Mouse (Mus musculus): Measurements from ENCODE around the gene Fam57a. TPM values are rescaled to one million over a fixed set of nuclear protein-coding genes. Genes with fewer than 3 reads are reported as not detected.
A peak's percentile ranks its signal among the peaks of the same experiment; 100 is the strongest.

The Fam57a gene
- polyA plus RNA-seq, 1 experiment from 2014 or later = 22.8 TPM

GRCm38 (mm10) chr11:76216681-76217389 is 37.4 kb downstream of the Fam57a start:
- H3K9ac ChIP-seq = peak overlapping the region; percentile 93
- H3K36me3 ChIP-seq = peaks cover 52% of the 10 kb centered on the region
- H3K4me1 ChIP-seq = peaks cover 21% of the 10 kb centered on the region
- ATAC-seq (ENCODE audit: extremely low read depth, insufficient number of reproducible peaks, low FRiP score, low TSS enrichment) = no peak
- H3K27ac ChIP-seq (replicated peaks) = peak overlapping the region; percentile 88
- peak overlapping the region; percentile 77 for H3K4me3 ChIP-seq
- peak overlapping the region; percentile 78 for H3K4me2 ChIP-seq
- H3K27me3 ChIP-seq (replicated peaks) = no peaks in the 10 kb centered on the region
- no peaks in the 10 kb centered on the region for H3K9me3 ChIP-seq
- 3% methylated on average over 33 of the region's 33 CpGs for whole genome bisulfite sequencing

GRCm38 (mm10) chr11:76217390-76217800 is 37.9 kb downstream of the Fam57a start, which contains the start of the genes Dbil5 and Gemin4:
TSS of gene Dbil5 (plus strand) at chr11:76217608.
TSS of gene Gemin4 (minus strand) at chr11:76217664.
- Histone ChIP-seq H3K27ac (replicated peaks) (peak within 1 kb of the TSS; percentile 88), H3K4me1 (peaks cover 23% of the 10 kb centered on the region), H3K27me3 (replicated peaks) (no peaks in the 10 kb centered on the region), H3K4me3 (peak within 1 kb of the TSS; percentile 77), H3K9ac (peak within 1 kb of the TSS; percentile 93), H3K36me3 (peaks cover 52% of the 10 kb centered on the region), H3K9me3 (no peaks in the 10 kb centered on the region), H3K4me2 (peak within 1 kb of the TSS; percentile 78)
- peak; percentile 95 for ATAC-seq (ENCODE audit: extremely low read depth, insufficient number of reproducible peaks, low FRiP score, low TSS enrichment)
- under 1% methylated on average over 35 of the region's 35 CpGs for WGBS

DNA sequence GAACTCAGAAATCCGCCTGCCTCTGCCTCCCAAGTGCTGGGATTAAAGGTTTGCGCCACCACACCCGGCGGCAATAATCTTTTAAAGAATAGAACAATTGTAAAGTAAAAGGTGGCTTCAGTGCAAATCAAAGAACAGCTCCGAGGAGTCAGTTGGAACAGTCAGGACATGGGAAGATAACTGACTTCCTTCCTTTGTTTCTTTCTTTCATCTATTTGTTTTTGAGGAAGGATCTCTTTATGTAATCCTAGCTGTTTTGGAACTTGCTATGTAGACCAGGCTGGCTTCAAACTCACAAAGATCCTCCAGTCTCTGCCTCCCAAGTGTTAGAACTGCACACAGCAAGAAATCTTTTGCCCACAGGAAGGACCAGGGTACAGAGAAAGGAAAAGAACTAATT is 45.2 kb downstream of the Fam57a start:
- H3K4me1 ChIP-seq = 0 out of 2 replicates have a peak, but pooled peaks cover 3% of the 10 kb centered on the region
- H3K27ac ChIP-seq (replicated peaks) = no peak overlapping the region
- H3K4me2 ChIP-seq = no peak overlapping the region
- peaks cover 70% of the 10 kb centered on the region for H3K36me3 ChIP-seq
- no peak overlapping the region for H3K4me3 ChIP-seq
- no peaks in the 10 kb centered on the region for H3K27me3 ChIP-seq (replicated peaks)
- H3K9me3 ChIP-seq = no peaks in the 10 kb centered on the region
- 84% methylated on average over 5 of the region's 5 CpGs for WGBS
- no peak overlapping the region for H3K9ac ChIP-seq
- no peak for ATAC-seq (ENCODE audit: extremely low read depth, insufficient number of reproducible peaks, low FRiP score, low TSS enrichment)

- H3K4me3 ChIP-seq = no peak overlapping the region
- H3K36me3 ChIP-seq = peaks cover 68% of the 10 kb centered on the region
- no peak overlapping the region for H3K4me2 ChIP-seq
- H3K4me1 ChIP-seq = 0 out of 2 replicates have a peak, but pooled peaks cover 3% of the 10 kb centered on the region
- no peak overlapping the region for H3K27ac ChIP-seq (replicated peaks)
- no peaks in the 10 kb centered on the region for H3K27me3 ChIP-seq (replicated peaks)
- no peak overlapping the region for H3K9ac ChIP-seq
- ATAC-seq (ENCODE audit: extremely low read depth, insufficient number of reproducible peaks, low FRiP score, low TSS enrichment) = no peak
- no peaks in the 10 kb centered on the region for H3K9me3 ChIP-seq
Measured at GRCm38 (mm10) chr11:76225051-76225450, 45.6 kb downstream of the Fam57a start.

DNA sequence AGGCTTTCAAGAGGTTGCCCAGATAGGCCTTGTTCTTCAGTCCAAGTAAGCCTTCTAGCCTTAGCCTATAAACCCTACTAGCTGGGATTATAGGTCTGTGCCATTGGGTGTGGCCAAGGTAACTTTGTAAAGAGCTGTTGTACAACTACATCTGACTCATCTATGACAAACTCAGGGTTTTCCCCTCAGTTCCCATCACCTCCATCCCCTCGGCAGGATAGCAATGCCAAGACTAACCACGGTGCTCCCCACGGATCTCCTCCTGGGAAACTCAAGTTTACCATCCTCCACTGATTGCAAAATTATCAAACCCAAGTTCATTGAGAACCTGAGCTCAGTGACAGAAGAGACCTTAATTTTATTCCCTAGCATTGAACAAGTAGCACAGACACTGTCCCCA is 56.7 kb downstream of the Fam57a start:
- ATAC-seq (ENCODE audit: extremely low read depth, insufficient number of reproducible peaks, low FRiP score, low TSS enrichment) = no peak
- 89% methylated on average over 3 of the region's 3 CpGs for WGBS
- Histone ChIP-seq H3K36me3 (peaks cover 88% of the 10 kb centered on the region), H3K4me3 (no peak overlapping the region), H3K9ac (no peak overlapping the region), H3K27me3 (replicated peaks) (no peaks in the 10 kb centered on the region), H3K27ac (replicated peaks) (no peak overlapping the region), H3K4me2 (no peak overlapping the region), H3K9me3 (no peaks in the 10 kb centered on the region), H3K4me1 (no peaks in the 10 kb centered on the region)

DNA sequence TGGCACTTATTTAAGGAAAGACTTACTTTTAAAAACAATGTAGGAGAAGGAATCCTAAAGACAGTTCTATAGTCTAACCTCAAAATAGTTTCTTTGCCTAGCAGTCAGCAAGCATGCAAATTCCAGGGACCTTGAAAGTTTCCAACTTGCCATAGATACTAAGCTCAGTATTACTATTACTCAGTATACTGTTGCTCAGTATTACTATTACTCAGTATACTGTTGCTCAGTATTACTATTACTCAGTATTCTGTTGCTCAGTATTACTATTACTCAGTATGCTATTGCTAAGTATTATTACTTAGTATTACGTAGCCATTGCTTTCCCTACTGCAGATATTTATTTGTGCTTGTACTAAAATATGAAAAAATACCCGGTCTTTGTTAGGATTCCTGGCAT is 60.3 kb downstream of the Fam57a start:
- Histone ChIP-seq H3K36me3 (peaks cover 52% of the 10 kb centered on the region), H3K27me3 (replicated peaks) (no peaks in the 10 kb centered on the region), H3K4me1 (peaks cover 23% of the 10 kb centered on the region)

DNA sequence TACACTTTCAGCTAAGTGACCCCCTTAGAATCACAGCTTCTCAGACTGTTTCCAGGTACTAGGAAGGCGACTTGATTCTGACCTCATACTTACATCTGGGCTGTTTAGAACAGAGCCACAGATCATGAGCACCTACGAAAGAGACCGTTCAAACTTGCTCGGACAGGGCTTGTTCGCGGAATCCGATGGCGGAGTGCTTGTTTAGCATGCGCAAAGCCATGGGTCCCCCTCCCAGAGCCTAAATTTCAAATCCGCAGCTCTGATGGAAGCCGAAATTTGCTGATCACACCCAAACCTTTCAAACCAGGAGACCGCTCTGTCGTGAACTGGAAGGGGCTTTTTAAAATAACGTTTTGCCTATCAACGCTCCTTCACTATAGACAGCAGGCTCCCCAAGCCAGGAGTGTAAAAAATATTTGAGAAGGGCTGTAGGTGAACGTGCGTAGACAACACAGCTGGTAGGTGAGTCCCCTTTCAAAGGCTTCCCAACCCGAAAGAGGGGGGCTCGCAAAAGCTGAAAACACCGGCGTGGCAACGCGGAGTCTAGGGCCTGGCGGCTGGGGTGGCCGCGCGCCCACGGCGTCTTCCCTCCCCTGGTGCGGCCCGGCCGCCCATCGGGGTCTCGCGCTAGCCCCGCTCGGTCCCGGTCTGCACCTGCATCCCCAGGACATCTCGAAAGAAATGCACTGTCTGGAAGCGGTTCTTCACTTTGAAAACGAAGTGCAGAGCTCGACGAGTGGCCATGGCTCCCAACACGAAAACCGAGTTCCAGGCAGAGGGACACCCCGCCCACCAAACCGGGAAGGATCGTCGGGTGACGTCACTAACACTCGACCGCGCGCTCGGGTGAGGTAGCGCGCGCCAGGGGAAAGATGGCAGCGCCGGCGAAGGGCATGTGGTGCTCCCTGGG is 63.7 kb downstream of the Fam57a start, which contains the start of the genes Mrm3 and Glod4:
TSS of gene Mrm3 (plus strand) at position 815 of the 910 bp plus-strand sequence.
TSS of gene Glod4 (minus strand) at position 825 of the 910 bp plus-strand sequence.
- under 1% methylated on average over 61 of the region's 61 CpGs for WGBS
- Histone ChIP-seq H3K4me3 (peak within 1 kb of the TSS; percentile 89), H3K4me1 (peaks cover 29% of the 10 kb centered on the region), H3K4me2 (peak within 1 kb of the TSS; percentile 95), H3K36me3 (peaks cover 42% of the 10 kb centered on the region), H3K27ac (replicated peaks) (peak within 1 kb of the TSS; percentile 76), H3K27me3 (replicated peaks) (no peaks in the 10 kb centered on the region), H3K9ac (peak within 1 kb of the TSS; percentile 94), H3K9me3 (no peaks in the 10 kb centered on the region)
- ATAC-seq (ENCODE audit: extremely low read depth, insufficient number of reproducible peaks, low FRiP score, low TSS enrichment) = peak; percentile 68

More for the DNA sequence above, 60.3 kb downstream of the Fam57a start:
- no peak overlapping the region for H3K27ac ChIP-seq (replicated peaks)
- H3K4me2 ChIP-seq = no peak overlapping the region
- ATAC-seq (ENCODE audit: extremely low read depth, insufficient number of reproducible peaks, low FRiP score, low TSS enrichment) = no peak
- no peaks in the 10 kb centered on the region for H3K9me3 ChIP-seq
- no peak overlapping the region for H3K9ac ChIP-seq
- H3K4me3 ChIP-seq = no peak overlapping the region
- WGBS = 96% methylated on average over 2 of the region's 2 CpGs

DNA sequence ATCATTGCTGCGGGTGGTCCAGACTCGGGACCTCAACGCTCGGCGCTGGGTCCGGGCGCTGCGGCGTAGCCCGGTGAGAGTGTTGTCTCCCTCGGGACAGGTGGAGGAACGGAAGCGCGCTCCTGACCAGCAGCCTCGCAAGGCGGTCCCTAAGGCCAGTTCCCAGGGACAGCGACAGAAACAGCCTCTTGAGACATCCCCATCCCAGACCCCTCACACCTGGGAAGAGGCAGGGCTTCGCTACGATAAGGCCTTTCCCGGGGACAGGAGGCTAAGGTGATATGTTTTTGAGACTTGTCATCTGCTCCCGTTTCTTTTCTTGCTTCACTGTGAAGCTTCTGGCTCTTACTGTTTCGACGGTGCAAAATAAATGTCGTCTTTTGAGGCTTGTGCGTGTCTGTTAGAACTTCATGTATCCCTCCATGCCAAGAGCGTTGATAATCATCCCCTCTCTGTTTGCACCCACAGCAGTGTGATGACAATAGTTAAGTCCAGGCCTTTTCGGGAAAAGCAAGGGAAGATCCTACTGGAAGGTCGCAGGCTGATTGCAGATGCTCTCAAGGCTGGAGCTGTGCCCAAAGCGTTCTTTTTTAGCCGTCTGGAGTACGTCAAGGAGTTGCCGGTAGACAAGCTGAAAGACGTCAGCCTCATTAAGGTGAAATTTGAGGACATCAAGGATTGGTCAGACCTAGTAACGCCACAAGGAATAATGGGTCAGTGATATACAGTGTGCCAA is 64.5 kb downstream of the Fam57a start:
- Histone ChIP-seq H3K4me3 (peak overlapping the region; percentile 89), H3K27ac (replicated peaks) (peak overlapping the region; percentile 55; the same call in 1 of the 2 replicates)
- 2% methylated on average over 34 of the region's 34 CpGs for WGBS

DNA sequence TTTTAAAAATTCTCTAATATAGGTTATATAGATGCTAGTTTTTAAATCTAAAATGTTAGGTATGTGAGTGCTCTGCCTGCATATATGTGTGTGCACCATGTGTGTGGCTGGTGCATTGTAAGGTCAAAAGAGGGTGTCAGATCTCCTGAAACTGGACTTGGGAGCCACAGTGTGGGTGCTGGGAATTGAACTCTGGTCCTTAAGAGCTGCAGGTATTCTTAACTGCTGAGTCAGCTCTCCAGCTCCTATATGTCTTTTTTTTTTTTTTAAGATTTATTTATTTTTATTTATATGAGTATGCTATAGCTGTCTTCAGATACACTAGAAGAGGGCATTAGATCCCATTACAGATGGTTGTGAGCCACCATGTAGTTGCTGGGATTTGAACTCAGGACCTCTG is 67.0 kb downstream of the Fam57a start:
- H3K36me3 ChIP-seq = peaks cover 50% of the 10 kb centered on the region
- H3K9ac ChIP-seq = no peak overlapping the region
- H3K27ac ChIP-seq (replicated peaks) = no peak overlapping the region
- peaks cover 28% of the 10 kb centered on the region for H3K4me1 ChIP-seq
- no peak for ATAC-seq (ENCODE audit: extremely low read depth, insufficient number of reproducible peaks, low FRiP score, low TSS enrichment)
- H3K4me2 ChIP-seq = no peak overlapping the region
- H3K4me3 ChIP-seq = no peak overlapping the region
- H3K27me3 ChIP-seq (replicated peaks) = no peaks in the 10 kb centered on the region
- H3K9me3 ChIP-seq = no peaks in the 10 kb centered on the region

More for the DNA sequence above, 64.5 kb downstream of the Fam57a start:
- peak overlapping the region; percentile 95 for H3K4me2 ChIP-seq
- no peak for ATAC-seq (ENCODE audit: extremely low read depth, insufficient number of reproducible peaks, low FRiP score, low TSS enrichment)
- no peaks in the 10 kb centered on the region for H3K27me3 ChIP-seq (replicated peaks)
- H3K9me3 ChIP-seq = no peaks in the 10 kb centered on the region
- H3K9ac ChIP-seq = peak overlapping the region; percentile 94
- H3K4me1 ChIP-seq = peaks cover 29% of the 10 kb centered on the region
- peaks cover 42% of the 10 kb centered on the region for H3K36me3 ChIP-seq

DNA sequence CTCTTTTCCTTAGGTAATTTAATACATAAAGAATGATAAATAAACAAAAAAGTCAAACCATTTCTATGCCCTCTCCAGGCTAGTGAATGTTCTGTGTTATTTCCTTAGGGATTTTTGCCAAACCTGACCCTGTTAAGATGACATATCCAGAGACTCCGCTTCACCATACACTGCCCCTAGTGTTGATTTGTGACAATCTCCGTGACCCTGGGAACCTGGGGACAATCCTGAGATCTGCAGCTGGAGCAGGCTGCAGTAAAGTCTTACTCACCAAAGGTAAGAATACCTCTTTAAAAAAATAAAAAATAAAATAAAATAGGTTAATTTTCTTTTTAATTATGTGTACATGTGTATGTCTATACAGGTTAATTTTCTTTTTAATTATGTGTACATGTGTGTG is 67.8 kb downstream of the Fam57a start:
- Histone ChIP-seq H3K36me3 (peaks cover 51% of the 10 kb centered on the region), H3K4me1 (peaks cover 20% of the 10 kb centered on the region), H3K4me2 (no peak overlapping the region), H3K9me3 (no peaks in the 10 kb centered on the region), H3K27ac (replicated peaks) (no peak overlapping the region), H3K27me3 (replicated peaks) (no peaks in the 10 kb centered on the region), H3K4me3 (no peak overlapping the region), H3K9ac (no peak overlapping the region)
- WGBS = 40% methylated on average over 2 of the region's 2 CpGs
- no peak for ATAC-seq (ENCODE audit: extremely low read depth, insufficient number of reproducible peaks, low FRiP score, low TSS enrichment)

DNA sequence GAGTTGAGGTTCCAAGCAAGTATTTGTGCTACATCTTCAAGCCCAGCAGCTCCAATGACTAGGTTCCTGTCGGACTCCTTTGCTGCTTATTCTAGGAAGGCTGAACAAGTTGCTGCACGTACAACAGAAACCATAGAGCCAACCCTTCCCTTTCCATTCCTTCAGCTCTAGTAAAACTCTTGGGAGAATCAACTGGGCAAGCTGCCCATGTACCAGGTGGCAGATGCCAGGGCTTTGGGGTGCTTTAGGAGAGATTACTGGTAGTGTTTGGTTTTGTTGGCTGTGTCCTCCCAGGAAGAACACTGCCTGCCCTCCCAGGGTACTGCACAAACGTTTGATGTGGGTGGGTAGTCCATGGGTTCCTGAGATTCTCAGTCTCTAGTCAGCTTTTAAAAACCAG is 72.6 kb downstream of the Fam57a start:
- no peak for ATAC-seq (ENCODE audit: extremely low read depth, insufficient number of reproducible peaks, low FRiP score, low TSS enrichment)
- Histone ChIP-seq H3K27me3 (replicated peaks) (no peaks in the 10 kb centered on the region), H3K9me3 (no peaks in the 10 kb centered on the region), H3K4me1 (no peaks in the 10 kb centered on the region; the same call in 1 of the 2 replicates), H3K36me3 (peaks cover 49% of the 10 kb centered on the region), H3K9ac (no peak overlapping the region), H3K27ac (replicated peaks) (no peak overlapping the region), H3K4me2 (no peak overlapping the region), H3K4me3 (no peak overlapping the region)
- 56% methylated on average over 3 of the region's 3 CpGs for WGBS

Measured in heart, embryonic 13.5 days (tissue).